Mouse (Mus musculus) lung, postnatal 4 days (tissue): ENCODE measurements at regions not wholly inside any gene's neighbourhood (a gene's known extent, or its start where the extent isn't known, plus 50 kb on each side); places are given as distances from the start of the nearest gene placed in this dataset.

Source experiments
- DNase-seq, 2 experiments: peaks; one replicate each; pipeline ENCODE4 v3.0.0; 2021

- DNase-seq: no peak
Measured at GRCm38 (mm10) chr9:98791709-98792108, 50.6 kb upstream of the Prr23a1 start.

- no peak for DNase-seq
Measured at GRCm38 (mm10) chr9:98773651-98774185, 68.6 kb upstream of the Prr23a1 start.

- DNase-seq: no peak
Measured at GRCm38 (mm10) chr9:98773212-98773611, 69.1 kb upstream of the Prr23a1 start.

- DNase-seq: no peak
Measured at GRCm38 (mm10) chr9:98754764-98755163, 87.5 kb upstream of the Prr23a1 start.

GRCm38 (mm10) chr9:98753356-98753953 is 88.8 kb upstream of the Prr23a1 start:
- peak in 1 of 2 experiments; percentile 57 for DNase-seq

GRCm38 (mm10) chr9:98743785-98744184 is 98.5 kb upstream of the Prr23a1 start:
- no peak for DNase-seq

GRCm38 (mm10) chr9:98727276-98727860 is 114.9 kb upstream of the Prr23a1 start:
- peak; percentile 30 to 59 for DNase-seq

GRCm38 (mm10) chr9:98726638-98727037 is 115.7 kb upstream of the Prr23a1 start:
- DNase-seq: peak in 1 of 2 experiments; percentile 29

GRCm38 (mm10) chr9:98722885-98723284 is 119.4 kb upstream of the Prr23a1 start:
- DNase-seq: no peak

GRCm38 (mm10) chr9:98721381-98721780 is 119.9 kb upstream of the Mrps22 start:
- no peak for DNase-seq

- DNase-seq: no peak
Measured at GRCm38 (mm10) chr9:98717701-98718270, 116.3 kb upstream of the Mrps22 start.

GRCm38 (mm10) chr9:98714661-98715060 is 113.2 kb upstream of the Mrps22 start:
- DNase-seq: peak in 1 of 2 experiments; percentile 55

GRCm38 (mm10) chr9:98712826-98713225 is 111.4 kb upstream of the Mrps22 start:
- no peak for DNase-seq

GRCm38 (mm10) chr9:98712023-98712563 is 110.6 kb upstream of the Mrps22 start:
- DNase-seq: no peak

GRCm38 (mm10) chr9:98710155-98710710 is 108.8 kb upstream of the Mrps22 start:
- no peak for DNase-seq

GRCm38 (mm10) chr9:98708001-98708680 is 106.7 kb upstream of the Mrps22 start:
- DNase-seq: no peak

GRCm38 (mm10) chr9:98707491-98707890 is 106.0 kb upstream of the Mrps22 start:
- no peak for DNase-seq

GRCm38 (mm10) chr9:98704131-98704530 is 102.7 kb upstream of the Mrps22 start:
- no peak for DNase-seq

- DNase-seq: no peak
Measured at GRCm38 (mm10) chr9:98703331-98703730, 101.9 kb upstream of the Mrps22 start.

- no peak for DNase-seq
Measured at GRCm38 (mm10) chr9:98700571-98700970, 99.1 kb upstream of the Mrps22 start.

GRCm38 (mm10) chr9:98697155-98697554 is 95.7 kb upstream of the Mrps22 start:
- DNase-seq: no peak

- DNase-seq: no peak
Measured at GRCm38 (mm10) chr9:98695035-98695434, 93.6 kb upstream of the Mrps22 start.
